Mouse (Mus musculus) brain, embryonic 14.5 days (tissue): ENCODE measurements at regions not wholly inside any gene's neighbourhood (a gene's known extent, or its start where the extent isn't known, plus 50 kb on each side); places are given as distances from the start of the nearest gene placed in this dataset.

Experiments
- CTCF ChIP-seq: fragments of 200-500 bp; IDR thresholded peaks from 2 replicates; pipeline ENCODE4 v1.5.1; 2012; ENCODE audit warnings: inconsistent platforms, mild to moderate bottlenecking, moderate library complexity, borderline replicate concordance; ENCODE audit not compliant: insufficient read depth, insufficient read length; ENCODE audit errors: extremely low read depth
- POLR2A ChIP-seq: fragments of 200-500 bp; IDR thresholded peaks from 2 replicates; pipeline ENCODE4 v1.6.1; 2012; ENCODE audit warnings: mild to moderate bottlenecking, inconsistent platforms, borderline replicate concordance; ENCODE audit not compliant: poor library complexity, insufficient read depth, insufficient read length, severe bottlenecking; ENCODE audit errors: extremely low read depth

DNA sequence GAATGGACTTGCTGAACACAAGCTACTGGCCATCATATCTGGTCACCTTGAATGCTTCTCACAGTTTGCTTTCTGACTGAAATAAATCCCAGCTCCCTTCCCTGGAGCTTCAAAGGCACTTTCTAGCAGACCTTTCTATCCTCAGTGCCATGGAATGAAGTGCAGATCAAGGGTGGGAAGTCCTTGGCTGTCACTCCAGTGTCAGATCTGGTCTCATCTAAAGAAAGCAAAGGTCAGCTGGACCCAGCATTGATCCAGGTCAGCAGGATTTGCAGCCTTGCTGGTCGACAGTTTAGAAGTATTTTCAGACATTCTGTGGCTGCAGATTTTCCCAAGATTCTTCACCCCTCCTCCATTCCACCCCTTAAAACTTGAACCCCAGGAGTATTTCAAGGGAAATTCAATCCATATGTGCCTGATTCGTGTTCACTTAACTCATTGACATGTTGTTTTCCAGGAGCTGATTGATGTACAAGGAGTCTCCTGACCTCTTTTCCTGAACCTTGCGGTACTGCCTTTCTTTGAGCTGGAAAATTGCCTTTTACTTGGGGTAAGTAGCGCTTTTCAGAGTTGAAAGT lies 116.2 kb upstream of the Mpped2 start:
- no peak for TF ChIP-seq CTCF
- TF ChIP-seq POLR2A = no peak
